Mouse (Mus musculus) erythroid progenitor cell, adult 5-6 weeks (primary cell): ENCODE measurements around the gene Dctn2. TPM values are rescaled to one million over a fixed set of nuclear protein-coding genes. Genes with fewer than 3 reads are reported as not detected.

Experiments
- ATAC-seq: replicated peaks from 2 replicates; pipeline ENCODE4 v1.8.0; 2016; ENCODE audit warnings: moderate number of reproducible peaks, mild to moderate bottlenecking, moderate TSS enrichment, inconsistent platforms; ENCODE audit not compliant: poor library complexity, low FRiP score, severe bottlenecking
- total RNA-seq, 2 experiments: library from RNA; stranded (forward) in 1 of 2; stranded (reverse) in 1 of 2; fragments of 150-400 nt in 1 of 2; fragments of 186-747, 209-891 nt in 1 of 2; gene quantifications; 2 replicates each; pipeline versions ENCODE4 v1.2.3 to v1.2.4; 2015 to 2017; ENCODE audit warnings: low replicate concordance in 2 of 2

Gene Dctn2
- total RNA-seq, 2 experiments from 2014 or later = 64.0 to 72.9 TPM

- ATAC-seq = no peak
These were observed 64.0 kb downstream of the Dctn2 start for GRCm38 (mm10) chr10:127330212-127330611.

Other genes with a start within 250 kb of the Dctn2 start
- gene Tsfm, start 235.5 kb upstream of the Dctn2 start, total RNA-seq (2015; ENCODE audit: low replicate concordance) = 12.6 and 14.4 TPM in 2 replicates
- gene Tsfm, start 235.5 kb upstream of the Dctn2 start, total RNA-seq (2017; ENCODE audit: low replicate concordance) = 4.2 and 6.5 TPM in 2 replicates
- 3.4 and 6.5 TPM in 2 replicates for gene Mettl1, start 225.0 kb upstream of the Dctn2 start, total RNA-seq (2015; ENCODE audit: low replicate concordance)
- 0.23 and 1.9 TPM in 2 replicates for gene Mettl1, start 225.0 kb upstream of the Dctn2 start, total RNA-seq (2017; ENCODE audit: low replicate concordance)
- not detected in 2 replicates for gene Eef1akmt3, start 224.9 kb upstream of the Dctn2 start, total RNA-seq (2015; ENCODE audit: low replicate concordance)
- gene Eef1akmt3, start 224.9 kb upstream of the Dctn2 start, total RNA-seq (2017; ENCODE audit: low replicate concordance) = not detected in 2 replicates
- gene Cyp27b1, start 218.1 kb upstream of the Dctn2 start, total RNA-seq (2015; ENCODE audit: low replicate concordance) = not detected in 2 replicates
- gene Cyp27b1, start 218.1 kb upstream of the Dctn2 start, total RNA-seq (2017; ENCODE audit: low replicate concordance) = not detected in 2 replicates
- not detected in 2 replicates for gene March9, start 206.2 kb upstream of the Dctn2 start, total RNA-seq (2015; ENCODE audit: low replicate concordance)
- gene March9, start 206.2 kb upstream of the Dctn2 start, total RNA-seq (2017; ENCODE audit: low replicate concordance) = not detected in 2 replicates
- 84.3 and 107 TPM in 2 replicates for gene Cdk4, start 202.8 kb upstream of the Dctn2 start, total RNA-seq (2015; ENCODE audit: low replicate concordance)
- 42.7 and 99.2 TPM in 2 replicates for gene Cdk4, start 202.8 kb upstream of the Dctn2 start, total RNA-seq (2017; ENCODE audit: low replicate concordance)
- gene Tspan31, start 196.1 kb upstream of the Dctn2 start, total RNA-seq (2015; ENCODE audit: low replicate concordance) = 13.0 and 18.0 TPM in 2 replicates
- 6.6 and 8.5 TPM in 2 replicates for gene Tspan31, start 196.1 kb upstream of the Dctn2 start, total RNA-seq (2017; ENCODE audit: low replicate concordance)
- 1.1 and 3.8 TPM in 2 replicates for gene Agap2, start 191.1 kb upstream of the Dctn2 start, total RNA-seq (2015; ENCODE audit: low replicate concordance)
- gene Agap2, start 191.1 kb upstream of the Dctn2 start, total RNA-seq (2017; ENCODE audit: low replicate concordance) = 2.2 and 51.8 TPM in 2 replicates
- 36.5 and 37.5 TPM in 2 replicates for gene Os9, start 145.2 kb upstream of the Dctn2 start, total RNA-seq (2015; ENCODE audit: low replicate concordance)
- 57.2 and 70.0 TPM in 2 replicates for gene Os9, start 145.2 kb upstream of the Dctn2 start, total RNA-seq (2017; ENCODE audit: low replicate concordance)
- 25.2 and 34.2 TPM in 2 replicates for gene B4galnt1, start 101.1 kb upstream of the Dctn2 start, total RNA-seq (2015; ENCODE audit: low replicate concordance)
- gene B4galnt1, start 101.1 kb upstream of the Dctn2 start, total RNA-seq (2017; ENCODE audit: low replicate concordance) = 10.7 and 14.0 TPM in 2 replicates
- not detected in 2 replicates for gene Slc26a10, start 85.7 kb upstream of the Dctn2 start, total RNA-seq (2015; ENCODE audit: low replicate concordance)
- not detected in 2 replicates for gene Slc26a10, start 85.7 kb upstream of the Dctn2 start, total RNA-seq (2017; ENCODE audit: low replicate concordance)
- gene Arhgef25, start 76.3 kb upstream of the Dctn2 start, total RNA-seq (2015; ENCODE audit: low replicate concordance) = 0.72 TPM in 1 of 2 replicates, not detected in the other
- gene Arhgef25, start 76.3 kb upstream of the Dctn2 start, total RNA-seq (2017; ENCODE audit: low replicate concordance) = 0.13 and 10.1 TPM in 2 replicates
- gene Dtx3, start 70.6 kb upstream of the Dctn2 start, total RNA-seq (2015; ENCODE audit: low replicate concordance) = 18.9 and 22.0 TPM in 2 replicates
- gene Dtx3, start 70.6 kb upstream of the Dctn2 start, total RNA-seq (2017; ENCODE audit: low replicate concordance) = 6.3 and 11.9 TPM in 2 replicates
- gene Pip4k2c, start 54.8 kb upstream of the Dctn2 start, total RNA-seq (2015; ENCODE audit: low replicate concordance) = 31.4 and 61.6 TPM in 2 replicates
- 37.8 and 46.2 TPM in 2 replicates for gene Pip4k2c, start 54.8 kb upstream of the Dctn2 start, total RNA-seq (2017; ENCODE audit: low replicate concordance)
- gene Kif5a, start 3.0 kb upstream of the Dctn2 start, total RNA-seq (2015; ENCODE audit: low replicate concordance) = not detected in 2 replicates
- not detected in 2 replicates for gene Kif5a, start 3.0 kb upstream of the Dctn2 start, total RNA-seq (2017; ENCODE audit: low replicate concordance)
- gene Mbd6, start 22.6 kb downstream of the Dctn2 start, total RNA-seq (2015; ENCODE audit: low replicate concordance) = 55.8 and 69.6 TPM in 2 replicates
- 10.7 and 15.0 TPM in 2 replicates for gene Mbd6, start 22.6 kb downstream of the Dctn2 start, total RNA-seq (2017; ENCODE audit: low replicate concordance)
- 68.5 and 80.9 TPM in 2 replicates for gene Mars, start 45.4 kb downstream of the Dctn2 start, total RNA-seq (2015; ENCODE audit: low replicate concordance)
- gene Mars, start 45.4 kb downstream of the Dctn2 start, total RNA-seq (2017; ENCODE audit: low replicate concordance) = 86.0 and 98.9 TPM in 2 replicates
- gene Arhgap9, start 55.6 kb downstream of the Dctn2 start, total RNA-seq (2015; ENCODE audit: low replicate concordance) = 18.0 and 18.9 TPM in 2 replicates
- gene Arhgap9, start 55.6 kb downstream of the Dctn2 start, total RNA-seq (2017; ENCODE audit: low replicate concordance) = 6.4 and 15.4 TPM in 2 replicates
- gene Gli1, start 75.6 kb downstream of the Dctn2 start, total RNA-seq (2015; ENCODE audit: low replicate concordance) = not detected in 2 replicates
- not detected in 2 replicates for gene Gli1, start 75.6 kb downstream of the Dctn2 start, total RNA-seq (2017; ENCODE audit: low replicate concordance)
- not detected in 2 replicates for gene Inhbe, start 88.0 kb downstream of the Dctn2 start, total RNA-seq (2015; ENCODE audit: low replicate concordance)
- gene Inhbe, start 88.0 kb downstream of the Dctn2 start, total RNA-seq (2017; ENCODE audit: low replicate concordance) = not detected in 2 replicates
- not detected in 2 replicates for gene Inhbc, start 104.1 kb downstream of the Dctn2 start, total RNA-seq (2015; ENCODE audit: low replicate concordance)
- gene Inhbc, start 104.1 kb downstream of the Dctn2 start, total RNA-seq (2017; ENCODE audit: low replicate concordance) = not detected in 2 replicates
- 34.4 and 56.9 TPM in 2 replicates for gene R3hdm2, start 114.0 kb downstream of the Dctn2 start, total RNA-seq (2015; ENCODE audit: low replicate concordance)
- gene R3hdm2, start 114.0 kb downstream of the Dctn2 start, total RNA-seq (2017; ENCODE audit: low replicate concordance) = 22.6 and 52.5 TPM in 2 replicates
- gene Stac3, start 235.3 kb downstream of the Dctn2 start, total RNA-seq (2015; ENCODE audit: low replicate concordance) = not detected in 2 replicates
- not detected in 2 replicates for gene Stac3, start 235.3 kb downstream of the Dctn2 start, total RNA-seq (2017; ENCODE audit: low replicate concordance)
- gene Ndufa4l2, start 248.6 kb downstream of the Dctn2 start, total RNA-seq (2015; ENCODE audit: low replicate concordance) = not detected in 2 replicates
- gene Ndufa4l2, start 248.6 kb downstream of the Dctn2 start, total RNA-seq (2017; ENCODE audit: low replicate concordance) = not detected in 2 replicates